Mouse (Mus musculus) right cerebral cortex, adult 18-20 months (tissue): ENCODE measurements around the gene Hps5.
"Not testable (repeated sequence)": the region's sequence is repeated elsewhere in the genome, so short reads cannot be mapped to it uniquely, and the experiment has no call there.

Experiments
- DNase-seq: peaks from one replicate; pipeline ENCODE4 v3.0.0; 2022; ENCODE audit warnings: mixed read lengths

Hps5 gene

DNA sequence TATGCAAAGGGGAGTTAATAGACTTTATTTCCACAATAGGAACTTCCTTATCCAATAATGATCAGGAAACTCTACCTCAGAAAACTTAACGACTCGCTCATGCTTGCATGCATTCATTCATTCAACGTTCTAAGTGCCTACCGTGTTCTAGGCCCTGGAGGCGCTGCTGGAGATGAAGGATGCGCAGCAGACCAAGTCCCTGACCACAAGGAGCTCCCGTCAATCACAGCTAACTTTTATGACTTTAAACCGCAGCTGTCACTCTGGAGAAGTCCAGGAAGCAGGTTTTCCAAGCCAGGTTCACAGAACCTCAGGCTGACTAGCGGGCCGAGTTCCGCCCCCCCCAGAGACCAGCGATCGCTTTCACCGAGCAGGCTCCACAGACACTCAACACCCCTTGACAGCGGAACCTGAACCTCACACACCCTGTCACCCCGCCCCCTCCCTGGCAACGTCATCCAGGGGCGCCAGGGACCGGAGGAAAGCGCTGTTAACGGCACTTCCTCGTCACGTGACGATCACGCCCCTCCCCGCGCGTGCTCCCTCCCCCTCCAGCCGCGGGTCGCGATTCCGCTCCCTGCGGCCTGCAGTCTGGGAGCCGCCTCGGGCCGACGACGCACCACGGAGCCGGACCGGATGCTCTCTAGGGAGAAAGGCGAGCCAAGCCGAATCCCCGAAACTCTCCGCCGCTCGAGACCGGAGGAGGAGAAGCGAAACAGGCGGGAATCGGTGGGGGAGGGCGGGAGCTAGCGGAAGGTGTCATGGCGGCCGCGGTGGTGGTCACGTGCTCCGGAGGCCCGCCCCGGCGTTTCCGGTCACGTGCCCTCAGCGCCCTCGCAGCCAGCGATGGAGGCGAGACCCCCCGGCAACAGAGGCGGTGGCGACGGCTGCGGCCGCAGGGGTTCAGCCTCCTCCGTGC lies at the start of gene Hps5, which contains the start of gene Gtf2h1:
TSS of gene Hps5 (minus strand) at position 778 of the 919 bp plus-strand sequence.
TSS of gene Gtf2h1 (plus strand) at position 817 of the 919 bp plus-strand sequence.
- DNase-seq: peak; percentile 97

DNA sequence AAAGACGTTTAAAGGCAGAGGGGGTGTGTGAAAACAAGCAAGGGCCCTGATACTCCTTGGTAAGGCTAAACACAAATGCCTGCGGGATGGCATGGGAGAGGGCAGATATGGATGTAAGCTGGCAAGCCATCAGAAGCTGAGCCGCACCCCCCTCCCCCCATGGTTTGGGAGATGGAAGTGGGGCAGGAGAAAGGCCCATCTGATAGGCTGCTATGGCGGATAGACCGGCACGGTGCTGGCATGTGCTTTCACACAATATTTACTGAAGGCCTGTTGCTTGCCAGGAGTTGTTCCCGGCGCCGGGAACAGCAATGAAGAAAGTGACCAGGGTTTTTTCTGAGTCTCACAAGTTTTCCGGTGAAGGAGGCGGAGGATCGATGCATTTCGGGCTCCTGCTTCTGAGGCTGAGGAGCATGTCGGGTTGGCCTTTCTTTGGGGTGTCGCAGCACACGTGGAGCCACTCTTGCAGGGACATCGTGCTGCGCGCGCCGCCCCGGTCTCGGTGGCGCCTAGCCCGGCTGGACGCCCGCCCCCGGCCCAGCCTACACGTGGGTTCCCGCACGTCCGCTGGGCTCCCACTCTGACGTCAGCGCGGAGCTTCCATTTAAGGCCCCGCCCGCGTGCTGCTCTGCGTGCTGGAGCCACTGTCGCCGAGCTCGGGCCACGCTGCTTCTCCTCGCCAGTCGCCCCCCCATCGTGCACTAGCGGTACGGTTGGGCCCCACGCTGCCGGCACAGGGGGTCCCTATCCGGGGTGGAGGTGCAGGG lies 49.5 kb upstream of the Hps5 start:
- DNase-seq: peak; percentile 93

DNA sequence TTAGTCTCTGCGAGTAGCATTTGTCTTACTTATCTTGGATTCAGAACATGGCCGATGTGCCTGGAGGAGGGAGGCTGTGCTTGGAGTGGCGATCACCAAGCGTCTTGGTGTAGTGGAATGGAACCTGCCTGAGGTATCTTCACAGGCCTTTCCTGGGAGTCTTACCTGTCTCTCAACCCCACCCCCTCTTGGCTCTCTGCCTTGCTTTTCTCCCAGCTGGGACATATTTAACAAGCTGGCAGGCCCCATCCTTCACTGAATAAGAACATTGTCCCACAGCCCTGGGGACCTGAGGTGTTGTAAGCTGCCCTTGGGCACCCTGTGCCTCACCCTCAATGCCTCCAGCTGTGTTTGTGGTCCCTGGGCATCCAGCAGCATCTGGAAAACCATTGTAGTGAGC lies 47.7 kb upstream of the Hps5 start:
- no peak for DNase-seq

DNA sequence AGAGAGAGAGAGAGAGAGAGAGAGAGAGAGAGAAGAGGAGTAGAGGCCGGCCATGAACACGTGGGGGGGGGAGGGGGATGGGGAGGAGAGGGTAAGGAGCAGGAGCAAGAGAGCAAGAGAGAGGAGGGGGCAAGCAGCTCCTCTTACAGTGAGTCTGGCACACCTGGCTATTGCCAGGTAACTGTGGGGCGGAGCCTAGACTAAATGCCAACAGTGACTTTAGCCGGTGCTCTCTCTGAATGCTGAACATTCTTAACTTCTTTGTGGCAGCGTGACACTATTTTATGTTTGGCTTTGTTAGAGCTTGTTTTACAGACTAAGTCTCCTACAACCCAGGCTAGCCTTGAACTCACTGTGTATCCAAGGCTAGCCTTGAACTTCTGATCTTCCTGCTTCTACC lies 46.4 kb upstream of the Hps5 start:
- no peak for DNase-seq

DNA sequence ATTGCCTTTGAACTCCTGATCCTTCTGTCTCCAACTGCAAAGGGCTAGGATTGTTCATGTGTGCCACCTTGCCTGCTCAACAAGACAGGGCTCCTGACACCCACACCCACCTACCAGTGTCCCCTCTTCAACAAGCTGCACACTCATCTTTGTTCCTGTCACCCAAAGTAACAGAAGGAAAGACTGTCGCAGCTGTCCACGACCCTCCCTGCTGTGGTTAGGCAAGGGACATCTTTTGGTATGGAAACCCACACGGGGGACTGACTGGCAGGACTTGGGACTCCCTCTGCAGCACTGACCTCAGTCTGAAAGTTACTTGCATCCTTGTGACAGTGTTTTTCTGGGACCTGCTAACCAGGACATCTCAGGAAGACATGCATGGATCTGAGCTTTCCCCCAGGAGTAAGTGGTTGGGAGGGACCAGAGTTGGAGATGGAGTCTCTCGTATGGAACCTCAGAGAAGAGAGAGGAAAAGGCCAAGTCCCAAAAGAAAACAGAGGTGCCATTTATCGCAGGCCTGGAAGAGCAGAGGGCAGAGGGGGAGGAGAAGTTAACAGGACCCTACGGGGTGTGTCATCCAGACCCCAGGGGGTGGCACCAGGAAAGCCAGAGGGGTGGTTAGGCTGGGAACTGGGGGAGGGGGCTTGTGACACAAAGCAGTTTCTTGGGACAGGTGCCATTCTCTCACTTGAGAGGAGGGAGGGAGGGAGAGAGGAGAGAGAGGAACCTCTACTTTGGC lies 45.1 kb upstream of the Hps5 start, which contains the start of gene Ldha:
TSS of gene Ldha (plus strand) at position 689 of the 739 bp plus-strand sequence.
- DNase-seq: no peak

DNA sequence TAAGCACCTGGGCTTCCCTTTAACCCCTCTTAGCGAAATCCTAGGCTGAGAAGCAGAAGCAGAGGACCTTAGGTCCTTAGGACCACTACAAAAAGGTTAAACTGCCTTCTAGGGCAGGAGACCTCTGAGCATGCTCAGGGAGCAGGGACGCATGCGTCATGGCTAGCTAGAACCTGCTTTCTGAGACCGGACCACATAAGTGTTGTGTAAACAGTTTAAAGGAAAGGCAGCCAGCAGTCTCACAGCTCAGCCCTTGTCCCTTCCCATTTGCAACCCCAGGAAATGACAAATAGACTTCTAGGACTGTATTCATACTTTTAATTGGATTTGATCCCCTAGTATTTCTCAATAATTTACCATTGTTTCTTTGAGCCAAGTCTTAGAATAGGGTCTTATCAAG lies 44.5 kb upstream of the Hps5 start:
- no peak for DNase-seq

DNA sequence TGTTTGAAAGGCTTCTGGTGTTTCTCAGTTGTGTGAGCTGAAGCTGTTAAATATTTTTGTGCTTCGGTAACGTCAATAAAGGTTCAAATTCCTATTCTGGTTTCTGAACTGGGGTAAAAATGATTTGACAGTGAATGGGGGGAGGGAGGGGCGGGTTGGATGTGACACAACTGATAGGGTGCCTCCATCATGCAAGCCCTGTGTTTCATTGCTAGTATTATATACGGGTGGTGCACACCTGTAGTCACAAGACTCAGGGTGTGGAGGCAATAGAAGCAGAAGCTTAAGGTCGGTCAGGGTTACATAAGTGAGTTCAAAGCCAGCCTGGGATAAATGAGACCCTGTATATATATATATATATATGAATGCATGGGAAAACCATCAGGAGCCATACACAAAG lies 44.0 kb upstream of the Hps5 start:
- DNase-seq: no peak

DNA sequence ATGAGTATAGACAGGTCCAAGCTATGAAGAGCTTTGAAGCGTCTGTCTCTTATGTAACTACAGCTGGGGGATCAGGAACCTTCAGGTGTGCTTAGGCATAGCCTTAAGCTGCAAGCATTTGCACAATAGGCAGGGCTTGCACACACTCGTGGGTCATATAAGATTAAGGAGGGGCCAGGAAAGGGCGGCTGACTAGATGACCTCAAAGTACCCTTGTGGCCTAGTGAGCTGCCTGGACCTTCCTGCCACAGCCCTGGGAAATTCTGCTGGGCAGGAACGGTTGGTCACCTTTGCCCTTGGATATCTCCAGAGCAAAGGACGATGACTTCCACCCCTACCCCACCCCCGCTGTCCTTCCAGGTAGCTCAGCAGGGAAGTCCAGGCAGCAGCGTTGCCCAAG lies 43.6 kb upstream of the Hps5 start:
- DNase-seq: no peak

DNA sequence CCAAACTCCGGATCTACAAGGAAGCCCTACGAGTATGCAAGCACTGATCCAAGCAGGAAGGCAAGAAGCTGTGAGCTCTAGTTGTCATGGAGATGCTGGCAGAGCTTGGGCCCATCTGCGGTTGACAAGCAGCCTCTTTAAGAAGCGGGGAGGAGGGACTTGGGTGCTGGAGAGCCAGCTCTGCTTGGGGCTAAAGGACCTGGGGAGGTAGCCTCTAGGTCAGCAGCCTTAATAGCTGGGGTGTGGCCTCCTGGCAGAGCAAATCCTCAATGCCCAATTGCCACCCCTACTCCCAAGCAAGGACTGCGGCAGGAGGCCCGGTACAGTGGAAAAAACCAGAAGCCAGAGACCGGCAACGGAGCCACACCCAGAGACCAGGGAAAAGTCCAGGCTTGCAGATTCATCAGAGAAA lies 43.0 kb upstream of the Hps5 start:
- DNase-seq: peak; percentile 88

DNA sequence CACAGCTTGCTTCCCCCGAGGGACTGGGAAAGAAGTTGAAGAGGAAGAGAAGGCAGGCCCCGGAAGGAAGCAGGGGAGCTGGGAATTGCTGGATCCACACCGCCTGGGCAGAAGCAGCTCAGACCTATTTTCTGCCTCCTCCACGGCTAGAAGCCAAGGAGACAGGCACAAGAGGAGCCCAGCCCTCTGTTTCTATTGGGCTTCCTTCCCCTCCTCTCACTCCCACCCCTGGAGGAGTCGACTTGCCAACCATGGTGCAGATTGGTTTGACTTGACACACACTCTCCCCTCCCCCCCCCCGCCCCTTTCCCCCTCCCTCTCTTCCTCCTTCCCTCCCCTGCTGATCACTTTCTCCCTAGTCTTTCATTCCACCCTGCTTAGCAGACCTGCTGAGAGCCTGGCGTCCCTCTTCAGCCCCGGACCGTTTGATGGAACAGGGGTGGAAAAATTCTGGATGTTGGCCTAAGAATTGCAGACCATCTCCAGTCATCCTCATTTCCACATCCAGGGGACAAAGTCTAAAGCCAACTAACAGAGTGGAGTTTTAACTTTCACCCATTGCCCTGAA lies 42.3 kb upstream of the Hps5 start:
- DNase-seq: peak; percentile 31

DNA sequence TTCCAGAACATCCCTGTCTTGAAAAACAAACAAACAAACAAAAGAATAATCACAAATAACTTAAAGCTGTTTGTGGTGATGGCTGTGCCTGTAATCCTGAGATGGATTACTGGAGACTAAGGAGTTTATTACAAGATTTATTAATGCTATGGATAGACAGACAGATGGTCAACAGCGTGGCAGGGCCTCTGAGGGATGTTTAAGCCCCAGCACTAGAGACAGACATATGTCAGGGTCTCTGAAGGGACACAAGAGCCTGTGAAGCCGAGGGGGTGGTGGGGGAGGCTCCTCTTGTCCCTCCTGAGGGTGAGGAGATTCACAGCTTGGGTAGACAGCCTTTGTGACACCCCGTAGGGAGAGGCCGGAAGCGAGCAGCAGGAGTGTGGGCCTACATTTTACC lies 41.2 kb upstream of the Hps5 start:
- DNase-seq: no peak

DNA sequence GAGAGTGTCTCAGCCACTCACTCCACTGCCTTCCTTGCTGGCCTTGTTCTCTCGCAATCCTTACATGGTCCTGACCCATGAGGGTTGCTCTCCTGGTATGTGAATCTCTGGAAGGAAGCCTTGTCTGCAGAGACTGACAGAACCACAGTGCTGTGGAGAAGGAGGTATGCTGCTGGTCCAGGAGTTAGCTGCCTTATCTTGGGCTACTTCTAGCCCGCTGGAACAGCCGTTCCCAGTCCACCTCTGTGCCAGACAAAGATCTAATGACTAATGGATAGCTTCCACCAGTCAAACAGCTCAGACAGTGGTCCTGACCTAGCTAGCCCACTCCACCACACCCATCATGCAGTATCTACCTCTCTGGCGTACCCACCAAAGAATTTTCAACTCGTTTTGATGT lies 40.5 kb upstream of the Hps5 start:
- DNase-seq: no peak

DNA sequence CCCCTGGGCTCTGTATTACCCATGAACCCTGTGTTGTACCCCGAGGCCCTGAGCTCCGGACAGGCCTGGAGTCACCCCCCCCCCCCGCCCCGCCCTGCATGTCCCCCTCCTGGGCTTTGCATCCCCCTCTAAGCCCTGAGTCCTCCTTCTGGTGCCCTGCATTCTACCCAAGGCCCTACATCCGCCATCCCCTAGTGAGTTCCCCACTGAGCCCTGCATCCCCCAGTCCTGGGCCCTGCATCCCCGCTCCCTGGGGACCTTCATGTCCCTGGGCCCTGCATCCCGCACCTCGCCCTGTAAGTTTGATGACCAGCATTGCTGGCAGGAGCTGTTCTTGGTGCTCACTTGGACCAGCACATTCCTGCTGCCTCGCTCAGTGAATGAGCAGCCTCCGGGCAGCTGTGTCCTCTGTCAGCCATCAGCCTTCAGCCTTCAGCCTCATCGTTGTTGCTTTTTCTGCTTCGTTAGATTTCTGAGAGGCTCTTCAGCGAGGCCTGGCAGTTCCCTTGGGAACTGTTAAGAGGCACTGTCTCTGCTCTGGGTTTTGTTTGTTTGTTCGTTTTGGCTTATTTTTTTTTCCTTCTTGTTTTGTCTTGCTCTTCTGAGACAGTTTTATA lies 39.2 kb upstream of the Hps5 start:
- DNase-seq: no peak

DNA sequence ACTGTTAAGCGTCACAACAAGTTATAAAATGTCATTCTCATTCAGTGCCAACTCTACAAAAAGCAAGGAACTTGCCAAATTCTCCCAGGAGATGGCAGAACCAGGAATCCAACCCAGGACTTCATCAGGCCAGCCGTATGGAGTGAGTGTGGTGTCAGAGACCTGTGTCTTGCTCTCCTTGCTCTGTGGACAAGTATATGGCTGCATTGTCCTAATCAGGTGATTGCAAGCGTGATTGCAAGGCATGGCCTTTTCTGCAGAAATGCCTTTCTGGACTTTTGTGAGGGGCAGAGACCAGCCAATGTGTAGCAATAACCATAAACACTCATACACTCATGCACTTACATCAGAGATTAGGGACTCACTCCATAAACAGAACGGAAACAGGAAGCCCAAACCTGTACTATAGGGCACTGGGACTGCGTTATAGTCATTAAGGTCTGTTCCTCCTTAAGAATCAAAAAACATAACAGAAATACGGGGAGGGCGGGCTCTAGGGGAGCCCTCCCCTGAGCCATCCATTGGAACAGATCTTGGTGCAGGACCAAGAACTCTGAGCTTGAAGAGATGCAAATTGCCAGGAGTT lies 37.9 kb upstream of the Hps5 start:
- DNase-seq: no peak

DNA sequence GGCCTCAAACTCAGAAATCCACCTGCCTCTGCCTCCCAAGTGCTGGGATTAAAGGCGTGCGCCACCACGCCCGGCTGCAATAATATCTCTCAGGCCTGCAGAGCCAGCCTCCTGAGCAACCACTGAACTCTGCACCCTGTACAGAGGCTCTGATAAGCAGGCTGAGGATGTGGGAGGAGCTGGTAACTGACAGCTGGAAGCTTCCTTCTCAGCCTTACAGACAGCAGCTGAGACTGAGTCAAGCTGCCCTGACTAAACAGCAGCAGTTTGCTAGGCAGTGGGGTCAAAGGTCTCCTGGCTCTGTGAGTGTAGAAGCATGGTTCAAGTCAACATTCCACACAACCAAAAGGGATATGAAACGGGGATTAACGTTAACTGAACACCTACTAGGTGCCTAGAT lies 37.4 kb upstream of the Hps5 start:
- no peak for DNase-seq

DNA sequence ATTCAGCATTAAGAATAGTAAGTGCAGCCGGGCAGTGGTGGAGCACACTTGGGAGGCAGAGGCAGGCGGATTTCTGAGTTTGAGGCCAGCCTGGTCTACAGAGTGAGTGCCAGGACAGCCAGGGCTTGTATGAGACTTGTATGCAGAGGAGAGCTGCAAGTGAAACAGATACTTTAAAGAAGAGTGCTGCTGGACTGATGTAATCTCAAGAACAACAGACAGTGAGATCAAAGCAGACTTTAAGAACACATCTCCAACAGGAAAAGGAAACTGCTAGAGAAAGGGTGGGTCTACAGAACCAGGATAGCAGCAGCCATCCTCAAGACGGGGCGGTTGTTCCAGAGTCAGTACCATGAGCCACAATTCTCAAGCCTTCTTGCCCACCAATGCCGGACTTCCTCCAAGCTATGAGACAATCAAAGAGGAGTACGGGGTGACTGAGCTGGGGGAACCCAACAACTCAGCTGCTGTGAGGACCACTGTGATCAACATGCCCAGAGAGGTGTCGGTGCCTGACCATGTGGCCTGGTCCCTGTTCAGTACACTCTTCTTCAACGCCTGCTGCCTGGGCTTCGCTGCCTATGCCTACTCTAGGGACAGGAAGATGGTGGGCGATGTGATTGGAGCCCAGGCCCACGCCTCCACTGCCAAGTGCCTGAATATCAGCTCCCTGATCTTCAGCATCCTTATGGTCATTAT lies 36.4 kb upstream of the Hps5 start:
- DNase-seq: not testable (repeated sequence)

DNA sequence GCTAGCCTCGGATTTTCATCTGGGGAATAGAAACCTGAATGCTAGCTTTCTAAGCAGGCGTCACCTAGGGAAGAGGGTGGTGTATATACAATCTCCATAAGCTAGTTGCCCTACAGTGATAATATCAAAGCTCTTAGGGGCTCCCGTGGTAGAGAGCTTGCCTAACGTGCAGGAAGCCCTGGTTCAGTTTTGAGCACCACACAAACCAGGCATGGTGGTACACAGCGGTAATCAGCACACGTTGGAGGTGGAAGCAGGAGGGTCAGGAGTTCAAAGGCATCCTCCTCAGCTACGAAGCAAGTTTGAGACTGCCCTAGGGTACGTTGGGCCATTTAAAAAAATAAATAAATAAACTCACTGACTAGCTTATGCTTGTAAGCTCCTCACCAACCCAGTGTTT lies 35.8 kb upstream of the Hps5 start:
- no peak for DNase-seq

DNA sequence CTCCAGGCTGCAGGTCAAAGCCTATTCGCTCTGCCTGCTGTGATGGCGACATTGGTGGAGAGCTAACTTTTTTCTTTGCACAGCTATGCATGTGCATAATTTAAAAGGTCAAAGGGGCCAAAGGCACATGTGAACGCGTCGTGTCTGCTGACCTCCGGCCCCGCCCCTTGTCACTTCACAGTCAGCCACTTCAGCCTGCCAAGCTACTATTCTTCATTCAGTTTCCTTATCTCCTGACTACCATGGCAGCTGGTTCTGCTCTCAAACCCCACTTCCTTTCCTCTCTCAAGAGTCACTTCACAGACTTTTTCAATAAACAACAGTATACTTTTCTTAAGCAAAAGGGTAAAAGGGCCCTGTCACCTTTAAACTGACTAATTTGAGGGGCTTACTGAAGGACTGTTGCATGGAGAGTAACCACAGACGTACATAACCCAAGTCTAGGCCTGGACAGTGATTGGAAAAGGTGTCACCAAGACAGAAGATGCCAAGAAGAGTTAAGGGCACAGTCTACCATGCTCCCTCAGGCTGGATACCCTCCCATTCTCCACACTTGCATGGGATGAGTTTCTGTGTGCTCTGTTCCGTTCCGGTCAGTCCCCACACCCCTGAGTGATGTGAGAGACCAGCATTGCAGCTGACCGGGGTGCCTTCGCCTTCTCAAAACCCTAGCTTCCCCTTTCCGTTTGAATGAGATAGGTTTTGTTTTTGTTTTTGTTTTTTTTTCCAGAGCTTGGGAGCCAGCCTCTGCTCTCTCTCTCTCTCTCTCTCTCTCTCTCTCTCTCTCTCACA lies 35.1 kb upstream of the Hps5 start:
- no peak for DNase-seq

DNA sequence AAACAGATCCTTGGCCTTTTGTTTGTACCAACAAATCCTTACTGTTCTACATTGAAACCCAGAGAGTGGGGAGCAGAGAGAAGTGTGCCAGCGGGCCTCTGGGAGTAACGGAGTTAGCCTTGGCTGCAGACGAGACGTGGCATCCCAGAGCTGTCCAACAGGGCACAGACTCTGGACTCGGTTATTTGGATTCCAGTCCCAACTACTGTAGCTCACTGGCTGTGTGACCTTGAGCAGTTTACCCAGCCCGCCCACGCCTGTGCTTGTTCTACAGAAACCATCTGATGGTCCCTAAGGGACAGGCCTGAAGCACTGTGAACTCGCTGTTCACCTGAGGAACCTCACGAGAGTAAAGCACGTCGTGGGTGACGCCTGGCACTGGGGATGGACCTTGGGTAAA lies 34.0 kb upstream of the Hps5 start:
- DNase-seq: no peak

DNA sequence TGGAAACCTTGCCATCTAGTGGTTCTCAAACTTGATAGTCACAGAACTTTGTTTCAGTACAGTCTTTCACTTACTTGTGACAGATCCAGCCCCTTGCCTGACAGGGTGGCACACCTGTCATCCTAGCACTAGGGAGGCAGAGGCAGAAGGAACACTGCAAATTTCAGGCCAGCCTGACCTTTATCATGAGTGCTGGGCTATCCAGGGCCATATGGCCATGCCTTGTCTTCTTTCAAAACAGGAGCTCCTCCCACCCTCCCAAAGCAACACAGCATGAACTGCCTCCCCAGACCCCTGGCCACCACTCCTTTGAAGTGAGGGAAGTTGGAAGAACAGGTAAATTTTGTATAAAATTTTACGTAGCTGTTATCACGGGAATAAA lies 31.9 kb upstream of the Hps5 start:
- no peak for DNase-seq
